In the genomic region with DNA sequence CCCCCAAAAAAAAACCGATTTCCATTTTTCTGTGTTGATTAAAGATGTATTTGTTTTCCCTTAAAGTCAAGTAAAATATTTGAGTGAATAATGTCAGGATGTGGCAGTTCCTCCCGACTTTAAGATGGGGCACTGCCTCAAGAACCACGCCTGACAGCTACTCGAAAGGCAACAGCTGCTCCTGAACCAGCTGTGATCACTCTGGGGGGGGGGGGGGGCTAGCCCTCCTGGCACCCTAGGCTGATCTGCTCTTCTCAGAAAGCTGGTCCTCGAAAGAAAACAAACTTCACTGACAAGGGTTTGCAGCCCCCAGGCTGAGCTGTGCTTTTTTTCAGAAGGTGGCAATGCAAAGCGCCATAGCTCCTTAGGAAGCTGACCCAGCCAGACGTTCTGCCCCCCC, we compare ENCODE assay signal across 21 mouse cellular contexts.
DNase-seq lines count a peak whose midpoint lies in the region; ATAC-seq and TF ChIP-seq lines count a peak whose summit lies in the region.
"Had no signal": no experiment of that assay in that cellular context is flagged by ENCODE, and none has a peak within 500 bp of the region (broad histone marks: within the 10 kb centered on the region; RNA-seq: fewer than 3 reads in every experiment).

No protein-coding gene starts in this region.

- H3K36me3 ChIP-seq in C2C12 (ENCODE audit: control insufficient read depth, insufficient read depth): no peaks in the 10 kb centered on the region
- peaks cover 6% of the 10 kb centered on the region; the same call in 1 of the 2 replicates for H3K36me3 ChIP-seq in embryonic facial prominence, embryonic 10.5 days (replicated peaks)
- no peaks in the 10 kb centered on the region for H3K36me3 ChIP-seq in forebrain, embryonic 16.5 days (ENCODE audit: control insufficient read depth, insufficient read depth)
- 0 out of 2 replicates have a peak, but pooled peaks cover 7% of the 10 kb centered on the region for H3K36me3 ChIP-seq in midbrain, embryonic 13.5 days
- H3K36me3 ChIP-seq: G1E; liver, embryonic 12.5 days; neural tube, embryonic 13.5 days; stomach, embryonic 15.5 days had no signal

- no peak overlapping the region for H3ac ChIP-seq in C2C12 (ENCODE audit: control insufficient read depth, insufficient read length, low read depth)

- peaks cover 42% of the 10 kb centered on the region for H3K4me1 ChIP-seq in embryonic facial prominence, embryonic 10.5 days
- peaks cover 31% of the 10 kb centered on the region for H3K4me1 ChIP-seq in forebrain, embryonic 16.5 days (replicated peaks; ENCODE audit: control insufficient read depth, insufficient read depth, low read length)
- peaks cover 56% of the 10 kb centered on the region for H3K4me1 ChIP-seq in midbrain, embryonic 13.5 days (replicated peaks)
- H3K4me1 ChIP-seq: liver, embryonic 12.5 days; stomach, embryonic 15.5 days had no signal

- H3K79me2 ChIP-seq in C2C12 (ENCODE audit: control insufficient read depth, insufficient read depth): no peaks in the 10 kb centered on the region

- peak; percentile 21 for DNase-seq in embryonic facial prominence, embryonic 10.5 days (ENCODE audit: low spot score)
- DNase-seq in heart, adult 8-10 months (ENCODE audit: low spot score): no peak
- DNase-seq in heart, postnatal 25 days (ENCODE audit: low spot score): no peak
- DNase-seq in left cerebral cortex, postnatal 4 days: no peak
- DNase-seq: adrenal gland, postnatal 36 days; cerebellum, adult 9-10 months; gastrocnemius, postnatal 10 days; heart, adult 18-20 months; kidney, adult 8-10 months; kidney, postnatal 4 days; lung, postnatal 10 days; right cerebral cortex, postnatal 14 days; thymus, postnatal 14 days had no signal

- peaks cover 1% of the 10 kb centered on the region for H3K79me3 ChIP-seq in C2C12 (ENCODE audit: low read depth)

- intact Hi-C loops in heart, postnatal 25 days (cut with DNase I): no loop called here
- intact Hi-C loops in left cerebral cortex, postnatal 4 days (cut with DNase I): no loop called here

- no peak overlapping the region for H3K9ac ChIP-seq in forebrain, embryonic 16.5 days (replicated peaks; ENCODE audit: low read depth, low read length)
- H3K9ac ChIP-seq in midbrain, embryonic 13.5 days (replicated peaks): peak overlapping the region; percentile 48; the same call in 1 of the 2 replicates
- H3K9ac ChIP-seq: liver, embryonic 12.5 days; neural tube, embryonic 13.5 days; stomach, embryonic 15.5 days had no signal

- H3K4me3 ChIP-seq in C2C12 (ENCODE audit: insufficient read depth, poor library complexity, severe bottlenecking): no peak overlapping the region
- peak overlapping the region; percentile 77; the same call in 1 of the 2 replicates for H3K4me3 ChIP-seq in embryonic facial prominence, embryonic 10.5 days
- no peak overlapping the region for H3K4me3 ChIP-seq in forebrain, embryonic 16.5 days (replicated peaks; ENCODE audit: low read length)
- peak overlapping the region; percentile 93 for H3K4me3 ChIP-seq in midbrain, embryonic 13.5 days (replicated peaks)
- H3K4me3 ChIP-seq: liver, embryonic 12.5 days; neural tube, embryonic 13.5 days; stomach, embryonic 15.5 days had no signal

- H3K27me3 ChIP-seq in C2C12 (ENCODE audit: control insufficient read depth, insufficient read depth, insufficient read length): no peaks in the 10 kb centered on the region
- peaks cover 51% of the 10 kb centered on the region for H3K27me3 ChIP-seq in embryonic facial prominence, embryonic 10.5 days (replicated peaks; ENCODE audit: low read depth, poor library complexity, severe bottlenecking)
- H3K27me3 ChIP-seq in forebrain, embryonic 16.5 days (replicated peaks; ENCODE audit: control insufficient read depth, insufficient read depth, low read length): peaks cover 49% of the 10 kb centered on the region
- H3K27me3 ChIP-seq in midbrain, embryonic 13.5 days: no peaks in the 10 kb centered on the region

- TF ChIP-seq CTCF in C2C12 (IDR thresholded peaks at IDR 0.05; ENCODE audit: control insufficient read depth, insufficient read depth, insufficient read length): no peak

- no peaks in the 10 kb centered on the region for H3K9me3 ChIP-seq in embryonic facial prominence, embryonic 10.5 days
- H3K9me3 ChIP-seq in forebrain, embryonic 16.5 days (ENCODE audit: control insufficient read depth, low read length): no peaks in the 10 kb centered on the region
- no peaks in the 10 kb centered on the region for H3K9me3 ChIP-seq in midbrain, embryonic 13.5 days
- H3K9me3 ChIP-seq: liver, embryonic 12.5 days; neural tube, embryonic 13.5 days; stomach, embryonic 15.5 days had no signal

- H3K4me2 ChIP-seq in forebrain, embryonic 16.5 days (ENCODE audit: low read length): peak overlapping the region; percentile 25
- peak overlapping the region; percentile 53 for H3K4me2 ChIP-seq in midbrain, embryonic 13.5 days (replicated peaks)
- H3K4me2 ChIP-seq: liver, embryonic 12.5 days; neural tube, embryonic 13.5 days; stomach, embryonic 15.5 days had no signal

- 9% methylated on average over 7 of the region's 7 CpGs for WGBS in embryonic facial prominence, embryonic 10.5 days
- WGBS in forebrain, embryonic 16.5 days: 7% methylated on average over 7 of the region's 7 CpGs
- WGBS in midbrain, embryonic 13.5 days: 8% methylated on average over 7 of the region's 7 CpGs

- no peak overlapping the region for H3K27ac ChIP-seq in embryonic facial prominence, embryonic 10.5 days (replicated peaks)
- H3K27ac ChIP-seq in forebrain, embryonic 16.5 days (ENCODE audit: low read length): no peak overlapping the region
- H3K27ac ChIP-seq in midbrain, embryonic 13.5 days: no peak overlapping the region; the same call in 1 of the 2 replicates
- H3K27ac ChIP-seq: liver, embryonic 12.5 days; neural tube, embryonic 13.5 days; stomach, embryonic 15.5 days had no signal

- ATAC-seq in forebrain, embryonic 16.5 days: no peak
- ATAC-seq in midbrain, embryonic 13.5 days: no peak
- ATAC-seq: CD4-positive, CD25-positive, alpha-beta regulatory T cell, adult 4 months; liver, embryonic 12.5 days had no signal

TF ChIP-seq in C2C12, 6 proteins besides CTCF, POLR2A, EP300 and RAD21:
- TF ChIP-seq MYOG (IDR thresholded peaks at IDR 0.05; ENCODE audit: control insufficient read depth, extremely low read depth, insufficient read length) (no peak), USF1 (IDR thresholded peaks at IDR 0.05; ENCODE audit: low read depth) (no peak), FOSL1 (IDR thresholded peaks at IDR 0.05; ENCODE audit: insufficient read depth, low read length, poor library complexity, severe bottlenecking) (no peak), MYOD1 (IDR thresholded peaks at IDR 0.05; ENCODE audit: control insufficient read depth, insufficient read length, low read depth) (peak; percentile 25), MAX (IDR thresholded peaks at IDR 0.05) (no peak), CEBPB (IDR thresholded peaks at IDR 0.05; ENCODE audit: low read depth) (no peak)

Comparison
In these comparisons a context has a peak if more than half of its experiments do, and no peak if none do; other contexts are left out.
1. H3K4me3 ChIP-seq: peak in embryonic facial prominence, embryonic 10.5 days (single experiment) and midbrain, embryonic 13.5 days (single experiment); none in C2C12 (single experiment) and forebrain, embryonic 16.5 days (single experiment).